Mouse (Mus musculus): ENCODE data around the gene Gramd2. TPM values are rescaled to one million over a fixed set of nuclear protein-coding genes. Genes with fewer than 3 reads are reported as not detected.

Gene Gramd2
- 10 to 100 TPM in 1 of 2 experiments, 1 to 10 TPM in 1; 9.9 to 10.7 TPM for total RNA-seq (2021)

GRCm38 (mm10) chr9:59679678-59680533 lies at the start of gene Gramd2:
Gene Gramd2, plus strand, starts transcription at chr9:59680144.
- peak; percentile 75 to 79 for DNase-seq (ENCODE audit: low spot score in 2 of 2)
- intact Hi-C loops (cut with DNase I): loop anchor here (2.0 kb wide), 1 partner anchor 23 kb away; the partner anchor contains the start of gene Pkm

GRCm38 (mm10) chr9:59638372-59638771 lies 41.6 kb upstream of the Gramd2 start:
- DNase-seq (ENCODE audit: low spot score in 2 of 2): no peak
- intact Hi-C loops (cut with DNase I): no loop called here

GRCm38 (mm10) chr9:59639936-59640335 lies 40.0 kb upstream of the Gramd2 start:
- intact Hi-C loops (cut with DNase I): no loop called here
- DNase-seq (ENCODE audit: low spot score in 2 of 2): no peak

DNA sequence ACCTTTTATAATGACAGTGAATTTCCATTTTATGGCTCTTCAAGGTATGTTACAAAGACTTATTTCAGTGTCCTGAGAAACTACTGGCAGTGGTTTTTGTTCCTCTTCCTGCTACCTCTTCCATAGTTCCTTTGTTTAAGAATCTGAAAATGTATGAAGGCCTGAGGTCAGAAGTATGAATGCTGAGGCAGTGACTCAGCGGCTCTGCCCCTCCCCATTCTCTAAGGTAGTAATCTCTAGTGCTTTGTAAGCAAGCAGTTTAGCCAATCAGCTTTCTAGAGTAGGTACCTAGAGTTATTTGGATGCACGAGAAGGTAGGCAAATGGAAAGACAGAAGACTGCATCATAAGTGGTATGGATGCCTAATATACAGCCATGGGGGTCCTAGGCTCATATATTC lies 38.6 kb upstream of the Gramd2 start:
- no peak for DNase-seq (ENCODE audit: low spot score in 2 of 2)
- intact Hi-C loops (cut with DNase I): no loop called here

GRCm38 (mm10) chr9:59649911-59650310 lies 30.0 kb upstream of the Gramd2 start:
- DNase-seq (ENCODE audit: low spot score in 2 of 2): no peak
- intact Hi-C loops (cut with DNase I): no loop called here

DNA sequence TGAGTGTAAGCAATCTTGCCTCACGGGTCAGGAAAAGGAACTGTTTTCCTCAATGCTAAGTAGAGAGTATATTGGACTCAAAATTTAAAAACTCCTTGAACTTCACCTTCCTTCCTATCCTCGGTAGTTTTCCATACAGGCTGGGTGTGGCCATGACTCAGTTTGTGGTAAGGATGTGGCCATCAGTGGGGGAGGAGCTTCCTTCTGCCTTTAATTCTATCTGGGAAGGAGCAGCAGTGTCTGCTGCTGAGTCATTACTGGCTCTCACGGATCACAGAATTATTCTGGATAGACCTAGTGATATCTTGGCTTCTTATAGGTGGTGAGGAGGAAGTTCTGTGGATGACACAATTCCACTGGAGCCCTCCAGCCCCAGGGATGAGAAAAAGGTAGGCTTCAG lies 26.6 kb upstream of the Gramd2 start:
- intact Hi-C loops (cut with DNase I): no loop called here
- peak in 1 of 2 experiments; percentile 85 for DNase-seq (ENCODE audit: low spot score in 2 of 2)

GRCm38 (mm10) chr9:59654450-59654983 lies 25.4 kb upstream of the Gramd2 start:
- DNase-seq (ENCODE audit: low spot score in 2 of 2): no peak
- intact Hi-C loops (cut with DNase I): no loop called here

DNA sequence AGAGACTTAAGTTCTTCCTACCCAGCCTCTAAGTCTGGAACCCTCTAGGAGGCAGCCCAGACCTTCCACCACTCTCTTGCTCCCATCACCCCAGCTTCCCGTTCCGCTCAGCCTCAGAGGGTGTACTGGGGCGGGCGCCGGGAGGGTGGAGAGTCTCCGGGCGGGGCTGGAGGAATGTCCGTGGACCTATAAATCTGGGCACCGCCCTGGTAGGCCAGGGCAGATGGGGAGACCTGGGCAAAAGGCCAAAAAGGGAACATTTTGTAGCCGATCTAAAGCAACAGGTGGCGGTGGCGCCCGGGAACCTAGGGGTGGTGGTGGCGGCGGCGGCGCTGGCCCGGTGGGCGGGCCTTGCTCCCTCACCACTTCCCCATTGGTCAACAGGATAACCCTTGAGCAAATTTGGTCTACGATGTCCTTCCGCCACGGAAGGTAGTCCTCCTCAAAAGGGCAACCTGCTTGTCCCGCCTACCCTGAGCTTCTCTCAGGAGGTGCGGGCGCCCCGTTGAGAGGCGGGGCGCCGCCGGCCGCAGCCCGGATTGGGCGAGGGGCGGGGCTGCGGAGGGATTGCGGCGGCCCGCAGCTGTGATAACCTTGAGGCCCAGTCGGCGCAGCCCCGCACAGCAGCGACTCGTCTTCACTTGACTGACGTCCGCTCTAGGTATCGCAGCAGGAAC lies 23.8 kb upstream of the Gramd2 start, which contains the start of gene Pkm:
Gene Pkm (plus strand): TSS at position 411 of the 677 bp plus-strand sequence.
- intact Hi-C loops (cut with DNase I): loop anchor here (2.0 to 5.0 kb wide), 3 partner anchors 25 to 95 kb away; partner anchors contain the start of genes Gramd2, Myo9a, Parp6 and Senp8
- peak; percentile 94 to 98 for DNase-seq (ENCODE audit: low spot score in 2 of 2)

DNA sequence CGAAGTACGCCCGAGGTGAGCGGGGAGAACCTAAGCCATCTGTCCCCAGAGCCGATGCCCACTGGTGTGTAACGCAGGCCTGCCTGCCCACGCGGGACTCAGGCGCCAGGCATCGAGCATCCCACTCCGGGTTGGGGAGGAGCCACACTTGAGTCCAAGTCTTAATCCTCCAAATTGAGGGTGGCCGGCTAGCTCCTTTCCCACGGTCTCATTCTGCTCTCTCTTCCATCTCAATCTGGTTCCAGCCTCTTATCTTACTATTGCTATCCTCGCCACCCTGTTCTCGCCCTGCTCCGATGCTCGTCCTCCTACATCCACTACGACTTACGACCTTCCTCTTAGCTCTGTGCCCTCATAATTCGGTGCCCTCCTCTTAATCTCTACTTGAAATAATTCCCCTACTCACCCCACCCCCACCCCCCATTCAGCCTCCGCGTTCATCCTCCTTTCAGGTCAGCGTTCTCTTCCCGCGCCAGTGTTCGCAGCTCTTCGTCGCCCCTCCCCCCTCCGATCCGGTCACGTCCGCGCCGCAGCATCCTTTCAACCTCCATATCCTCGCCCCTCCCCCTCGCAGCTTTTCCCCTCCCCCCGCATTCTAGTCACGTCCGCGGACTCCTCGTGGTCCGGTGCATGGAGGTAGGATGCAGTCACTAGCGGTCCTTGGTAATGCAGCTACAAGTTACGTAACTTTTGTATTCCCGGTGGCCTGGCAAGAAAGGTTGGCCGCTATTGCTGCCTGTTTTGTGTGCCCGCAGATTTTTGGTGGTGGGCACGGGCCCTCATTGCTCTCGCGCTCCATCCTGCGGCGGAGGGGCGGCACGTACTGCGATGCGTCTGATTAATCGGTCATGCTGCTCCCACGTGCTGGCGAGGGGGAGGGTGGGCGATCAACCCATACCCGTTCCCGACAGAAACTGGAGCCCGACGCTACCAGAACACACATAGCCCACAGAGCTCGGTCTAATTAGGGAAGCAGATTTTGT lies 23.0 kb upstream of the Gramd2 start:
- DNase-seq (ENCODE audit: low spot score in 2 of 2): peak; percentile 83 to 85
- intact Hi-C loops (cut with DNase I): loop anchor here (2.0 to 5.0 kb wide), 3 partner anchors 24 to 94 kb away; partner anchors contain the start of genes Gramd2, Myo9a, Parp6 and Senp8

- no peak for DNase-seq (ENCODE audit: low spot score in 2 of 2)
- intact Hi-C loops (cut with DNase I): loop anchor here (5.0 kb wide), 1 partner anchor 41 kb away; the partner anchor contains the start of gene Parp6
These were observed 21.8 kb upstream of the Gramd2 start for GRCm38 (mm10) chr9:59658146-59658545.

DNA sequence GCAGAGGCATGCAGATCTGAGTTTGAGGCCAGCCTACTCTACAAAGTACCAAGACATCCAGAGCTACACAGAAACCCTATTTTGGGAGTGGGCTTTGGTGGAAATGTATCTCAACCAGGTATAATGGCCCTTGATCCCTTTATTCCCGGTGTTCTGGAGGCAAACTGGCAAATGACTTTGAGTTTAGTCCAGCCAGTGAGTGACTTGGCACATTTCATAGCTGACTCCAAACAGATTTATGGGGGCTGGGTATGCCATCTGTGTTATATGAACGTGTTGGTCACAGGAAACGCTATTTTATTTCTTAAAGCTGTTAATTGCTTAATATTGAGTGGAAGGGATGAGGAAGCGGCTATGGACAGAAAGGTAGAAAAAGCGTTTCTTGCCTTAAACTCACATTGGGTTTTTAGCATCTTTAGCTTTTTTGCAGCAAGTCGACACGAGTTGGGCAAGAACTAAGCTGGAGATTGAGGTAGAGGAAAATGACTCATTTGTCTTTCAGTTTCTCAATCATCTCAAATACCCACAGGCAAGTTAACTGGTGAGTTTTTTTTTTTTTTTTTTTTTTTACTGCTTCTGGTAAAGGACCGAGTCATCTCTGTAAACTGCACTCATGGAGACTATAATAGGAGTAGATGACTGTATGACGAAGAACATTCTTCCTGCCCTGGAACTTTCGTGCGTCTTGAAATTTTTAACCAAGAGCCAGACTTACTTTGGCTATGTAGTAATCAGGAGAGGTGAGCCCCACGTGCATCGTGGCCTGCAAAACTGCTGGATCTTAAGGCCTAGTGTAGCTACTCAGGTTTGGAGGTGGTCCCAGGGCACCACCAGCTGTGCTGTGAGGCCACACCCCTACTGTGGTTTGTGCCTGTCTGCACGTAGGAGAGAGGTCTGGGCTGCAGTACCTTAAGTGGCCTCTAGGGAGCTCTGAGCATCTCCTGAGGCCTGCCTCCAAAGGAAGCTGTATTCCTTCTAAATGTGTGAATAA lies 20.6 kb upstream of the Gramd2 start:
- intact Hi-C loops (cut with DNase I): loop anchor here (5.0 kb wide), 1 partner anchor 42 kb away; the partner anchor contains the start of gene Parp6
- peak; percentile 81 to 86 for DNase-seq (ENCODE audit: low spot score in 2 of 2)

GRCm38 (mm10) chr9:59660421-59660820 lies 19.5 kb upstream of the Gramd2 start:
- DNase-seq (ENCODE audit: low spot score in 2 of 2): peak in 1 of 2 experiments; percentile 64
- intact Hi-C loops (cut with DNase I): no loop called here

- intact Hi-C loops (cut with DNase I): no loop called here
- DNase-seq (ENCODE audit: low spot score in 2 of 2): no peak
These were observed 18.5 kb upstream of the Gramd2 start for GRCm38 (mm10) chr9:59661298-59661975.

DNA sequence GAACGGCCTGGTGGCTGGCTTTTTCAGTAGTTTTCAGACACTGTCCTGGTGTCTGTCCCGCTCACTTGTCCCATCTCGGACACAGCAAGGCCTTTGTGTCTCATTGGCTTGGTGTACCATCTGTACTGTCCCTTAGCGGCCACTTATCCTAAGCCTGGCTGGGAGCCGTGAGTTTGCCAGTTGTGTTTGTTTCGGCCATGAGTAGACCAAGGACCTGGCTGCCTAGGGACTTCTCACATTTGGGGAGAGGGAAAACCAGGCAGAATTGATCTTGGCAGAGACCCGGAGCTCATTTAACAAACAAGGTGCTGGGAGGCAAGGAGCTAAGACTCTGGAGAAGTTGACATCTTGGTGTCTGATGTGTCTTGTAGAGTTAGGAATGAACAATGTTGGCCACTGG lies 16.7 kb upstream of the Gramd2 start:
- DNase-seq (ENCODE audit: low spot score in 2 of 2): no peak
- intact Hi-C loops (cut with DNase I): no loop called here

DNA sequence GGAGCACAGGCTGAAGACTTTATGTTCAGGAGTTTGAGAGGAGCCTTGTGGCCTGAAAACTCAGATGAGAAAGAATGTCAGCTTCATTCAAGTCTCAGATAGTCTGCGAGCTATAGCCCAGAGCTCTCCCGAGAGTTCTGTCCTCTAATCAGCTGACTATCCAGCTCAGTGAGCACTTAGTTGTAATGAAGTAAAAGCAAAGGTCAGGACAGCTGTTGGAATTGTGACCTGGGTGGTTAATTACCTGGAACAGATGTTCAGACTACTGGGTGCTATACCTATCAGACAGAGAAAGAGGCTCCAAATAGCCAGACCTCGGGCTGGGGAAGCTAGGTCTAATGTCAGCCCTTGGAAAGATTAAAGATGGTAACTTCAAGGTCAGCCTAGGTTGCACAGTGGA lies 16.0 kb upstream of the Gramd2 start:
- no peak for DNase-seq (ENCODE audit: low spot score in 2 of 2)
- intact Hi-C loops (cut with DNase I): no loop called here

- no peak for DNase-seq (ENCODE audit: low spot score in 2 of 2)
- intact Hi-C loops (cut with DNase I): no loop called here
These were observed 15.2 kb upstream of the Gramd2 start for GRCm38 (mm10) chr9:59664664-59665256.

GRCm38 (mm10) chr9:59666016-59666415 lies 13.9 kb upstream of the Gramd2 start:
- intact Hi-C loops (cut with DNase I): no loop called here

More at GRCm38 (mm10) chr9:59666016-59666415, 13.9 kb upstream of the Gramd2 start:
- no peak for DNase-seq (ENCODE audit: low spot score in 2 of 2)
